Mouse (Mus musculus): ENCODE measurements around the gene Sertad4. TPM values are rescaled to one million over a fixed set of nuclear protein-coding genes. Genes with fewer than 3 reads are reported as not detected.

Gene Sertad4
- 11.6 TPM for polyA plus RNA-seq (2014; fragmentation: Illumina TruSeq; extraction: RNeasy Lipid Tissue Mini Kit (QIAGEN cat#74804); ENCODE audit: low read depth, low replicate concordance)

DNA sequence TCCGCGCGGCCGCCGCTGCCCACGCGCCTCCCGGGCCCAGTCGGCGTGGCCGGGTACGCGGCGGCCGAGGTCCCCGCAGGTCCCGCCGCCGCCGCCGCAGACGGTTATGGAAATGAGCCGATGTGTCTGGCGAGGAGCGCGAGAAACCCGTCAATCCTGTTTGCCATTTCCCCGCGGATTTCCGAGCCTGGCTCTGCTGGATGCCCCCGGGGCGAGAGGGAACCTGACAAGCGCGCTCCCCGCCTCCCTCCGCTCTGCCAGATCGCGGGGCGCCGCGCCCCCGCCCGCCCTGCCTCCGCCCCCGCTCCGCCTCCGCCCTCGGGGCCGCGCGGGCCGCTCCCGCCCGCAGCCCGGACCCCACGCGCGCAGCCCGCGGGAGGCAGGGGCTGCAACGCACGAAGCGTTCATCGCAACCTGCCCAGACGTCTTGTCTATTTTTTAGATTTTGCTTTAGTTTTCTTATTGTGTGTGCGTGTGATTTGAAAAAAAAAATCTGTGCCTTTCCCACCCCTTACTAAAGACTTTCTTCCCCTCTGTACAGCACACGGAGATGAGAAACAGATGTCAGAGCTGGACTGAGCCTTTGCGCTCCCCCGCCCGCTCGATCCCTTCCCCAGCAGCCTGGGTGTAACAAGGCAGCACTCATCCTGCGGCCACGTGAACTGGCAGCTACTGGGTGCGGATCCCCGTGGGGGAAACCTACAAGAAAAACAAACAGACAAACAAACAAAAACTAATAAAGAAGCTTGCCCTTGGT, at the start of gene Sertad4:
Sertad4 (minus strand) TSS at position 283 of the 757 bp plus-strand sequence.

Other genes starting within 250 kb of the Sertad4 start
- 2.8 TPM for gene Hhat, start 84.5 kb downstream of the Sertad4 start, polyA plus RNA-seq (2014; fragmentation: Illumina TruSeq; extraction: RNeasy Lipid Tissue Mini Kit (QIAGEN cat#74804); ENCODE audit: low read depth, low replicate concordance)
- 0.73 TPM for gene Syt14, start 180.0 kb upstream of the Sertad4 start, polyA plus RNA-seq (2014; fragmentation: Illumina TruSeq; extraction: RNeasy Lipid Tissue Mini Kit (QIAGEN cat#74804); ENCODE audit: low read depth, low replicate concordance)

Measured in adipose tissue, adult 10 weeks (tissue).